Mouse (Mus musculus) heart, embryonic 11.5 days (tissue): ENCODE results near the gene Pip5k1c. TPM values are rescaled to one million over a fixed set of nuclear protein-coding genes. Genes with fewer than 3 reads are reported as not detected.

Experiments
- ATAC-seq: fragments of 200-750 bp; cut with Nextera tagmentation; replicated peaks from 2 replicates; pipeline ENCODE4 v1.8.0; 2017; ENCODE audit warnings: moderate library complexity; ENCODE audit not compliant: insufficient number of reproducible peaks, low FRiP score, low TSS enrichment
- H3K27ac ChIP-seq: fragments of 300-500 bp; sonication (generic); 2 replicates; pipeline ENCODE4 v1.5.1; 2014; ENCODE audit warnings: mild to moderate bottlenecking, low read depth, low read length
- H3K27me3 ChIP-seq: fragments of 300-500 bp; sonication (generic); 2 replicates; pipeline ENCODE4 v1.6.1; 2014; ENCODE audit warnings: mild to moderate bottlenecking, low read length, mixed read lengths; ENCODE audit not compliant: control insufficient read depth, insufficient read depth
- H3K36me3 ChIP-seq: fragments of 300-500 bp; sonication (generic); 2 replicates; pipeline ENCODE4 v1.6.1; 2014; ENCODE audit warnings: mild to moderate bottlenecking, low read length, moderate library complexity, mixed read lengths; ENCODE audit not compliant: control insufficient read depth, insufficient read depth
- H3K4me1 ChIP-seq: fragments of 300-500 bp; sonication (generic); 2 replicates; pipeline ENCODE4 v1.6.1; 2014; ENCODE audit warnings: low read length; ENCODE audit not compliant: control insufficient read depth, insufficient read depth
- H3K4me2 ChIP-seq: fragments of 300-500 bp; sonication (generic); 2 replicates; pipeline ENCODE4 v1.6.1; 2014; ENCODE audit warnings: mild to moderate bottlenecking, moderate library complexity
- H3K4me3 ChIP-seq: fragments of 300-500 bp; sonication (generic); 2 replicates; pipeline ENCODE4 v1.5.1; 2014; ENCODE audit warnings: low read depth, low read length
- H3K9ac ChIP-seq: fragments of 300-500 bp; sonication (generic); 2 replicates; pipeline ENCODE4 v1.6.1; 2014; ENCODE audit warnings: mild to moderate bottlenecking, low read depth, low read length, moderate library complexity
- H3K9me3 ChIP-seq: fragments of 300-500 bp; sonication (generic); replicated peaks from 2 replicates; pipeline ENCODE4 v1.6.1; 2016; ENCODE audit warnings: low read length; ENCODE audit not compliant: control insufficient read depth
- WGBS: fragments of 180-500 bp; shearing (Covaris S2); extraction: QIAGEN DNeasy Blood & Tissue Kit; methylation state at CpG from one replicate; pipeline ENCODE4 v1.1.7; 2014; ENCODE audit not compliant: insufficient replicate concordance; 5-methylcytosine and 5-hydroxymethylcytosine counted together
- polyA plus RNA-seq: library from polyadenylated mRNA; unstranded; fragments of >200 nt; fragmentation: Nextera tagmentation; extraction: Ambion mirVana; gene quantifications from 2 replicates; pipeline ENCODE4 v1.2.1, GENCODE M21; 2014

Pip5k1c gene
- polyA plus RNA-seq, 1 experiment from 2014 or later: 30.2 TPM

DNA sequence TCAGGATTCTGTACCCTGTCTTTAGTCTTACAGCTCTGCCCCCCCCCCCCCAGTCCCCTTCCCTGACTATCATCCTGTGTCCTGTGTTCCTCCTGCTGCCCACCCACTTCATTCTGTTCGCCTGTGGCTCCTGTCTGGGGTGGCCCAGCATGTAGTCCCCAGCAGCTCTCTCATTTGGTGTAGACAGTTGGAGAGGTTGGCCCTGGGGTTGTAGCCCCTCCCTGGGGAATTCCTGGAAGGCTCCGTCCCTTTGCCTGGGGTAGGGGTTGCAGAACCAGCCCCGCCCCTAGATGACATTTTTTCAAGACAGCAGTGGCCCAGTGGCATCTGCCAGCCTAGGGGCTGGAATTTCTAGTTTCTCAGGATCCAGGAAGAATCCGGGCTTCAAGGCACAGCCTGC is 65.4 kb downstream of the Pip5k1c start:
- ATAC-seq: no peak
- Histone ChIP-seq H3K36me3 (no peaks in the 10 kb centered on the region), H3K27ac (peak overlapping the region; percentile 47), H3K9me3 (no peaks in the 10 kb centered on the region), H3K4me1 (peaks cover 44% of the 10 kb centered on the region), H3K9ac (peak overlapping the region; percentile 85), H3K27me3 (no peaks in the 10 kb centered on the region), H3K4me2 (peak overlapping the region; percentile 90), H3K4me3 (peak overlapping the region; percentile 68)
- 21% methylated on average over 4 of the region's 4 CpGs for WGBS

DNA sequence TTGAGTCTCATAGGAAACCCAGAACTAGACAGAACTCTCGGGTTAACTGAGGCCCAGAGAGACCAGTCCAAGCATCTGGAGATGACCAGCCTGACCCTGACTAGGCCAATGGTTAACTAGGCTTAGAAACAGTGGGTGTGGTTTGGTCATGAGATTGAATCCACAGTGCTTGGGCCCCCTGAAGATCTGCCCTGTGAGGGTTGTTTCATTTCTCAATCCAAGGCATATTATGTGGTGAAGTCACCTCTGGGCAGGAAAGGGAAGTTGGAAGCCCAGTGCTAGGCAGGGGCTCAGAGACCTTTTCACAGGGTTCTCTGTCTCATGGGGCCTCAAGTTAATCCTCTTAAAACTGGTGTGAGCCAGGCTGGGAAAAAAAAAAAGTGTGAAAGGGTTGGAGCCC is 66.1 kb downstream of the Pip5k1c start:
- peak overlapping the region; percentile 47; the same call in 1 of the 2 replicates for H3K27ac ChIP-seq
- no peaks in the 10 kb centered on the region for H3K36me3 ChIP-seq
- H3K4me3 ChIP-seq: peak overlapping the region; percentile 68
- peaks cover 50% of the 10 kb centered on the region for H3K4me1 ChIP-seq
- no peaks in the 10 kb centered on the region for H3K9me3 ChIP-seq
- 56% methylated on average over 1 of the region's 1 CpGs for WGBS
- peak overlapping the region; percentile 85; the same call in 1 of the 2 replicates for H3K9ac ChIP-seq
- H3K27me3 ChIP-seq: no peaks in the 10 kb centered on the region
- no peak for ATAC-seq
- peak overlapping the region; percentile 90 for H3K4me2 ChIP-seq

- Histone ChIP-seq H3K27me3 (no peaks in the 10 kb centered on the region), H3K27ac (peak overlapping the region; percentile 35; the same call in 1 of the 2 replicates), H3K4me2 (peak overlapping the region; percentile 22), H3K9me3 (no peaks in the 10 kb centered on the region), H3K4me3 (no peak overlapping the region), H3K9ac (peak overlapping the region; percentile 39; the same call in 1 of the 2 replicates), H3K4me1 (peaks cover 67% of the 10 kb centered on the region), H3K36me3 (no peaks in the 10 kb centered on the region)
- WGBS: 62% methylated on average over 8 of the region's 8 CpGs
- no peak for ATAC-seq
These were observed 68.0 kb downstream of the Pip5k1c start for GRCm38 (mm10) chr10:81360721-81361120.

DNA sequence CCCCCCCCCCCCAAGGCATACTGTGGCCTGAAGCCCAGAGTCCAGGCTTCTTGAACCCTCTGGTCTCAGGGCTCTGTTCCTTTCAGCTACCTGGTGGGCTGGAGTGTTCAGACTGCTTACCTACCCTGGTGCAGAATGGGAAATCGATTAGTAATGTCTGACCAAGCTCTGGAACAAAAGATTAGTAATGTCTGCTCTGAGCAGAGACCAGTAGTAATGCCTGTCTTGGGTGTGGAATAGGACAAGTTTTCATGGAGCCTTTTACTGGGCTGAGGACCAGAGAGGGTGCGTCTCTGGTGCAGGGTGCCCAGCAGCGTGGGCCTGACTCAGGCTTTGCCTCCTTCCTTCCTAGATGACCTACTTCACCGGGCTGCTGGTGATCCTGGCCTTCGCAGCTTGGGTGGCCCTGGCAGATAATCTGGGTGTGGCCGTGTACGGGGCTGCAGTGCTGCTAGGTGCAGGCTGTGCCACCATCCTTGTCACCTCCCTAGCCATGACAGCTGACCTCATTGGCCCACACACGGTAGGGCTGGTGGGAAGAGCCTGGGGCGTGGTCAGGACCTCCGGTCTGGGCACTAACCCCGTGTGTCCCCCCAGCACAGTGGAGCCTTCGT is 69.7 kb downstream of the Pip5k1c start:
- Histone ChIP-seq H3K4me1 (peaks cover 71% of the 10 kb centered on the region), H3K4me2 (peak overlapping the region; percentile 69), H3K36me3 (peaks cover 6% of the 10 kb centered on the region), H3K27me3 (no peaks in the 10 kb centered on the region), H3K9ac (peak overlapping the region; percentile 60), H3K4me3 (peak overlapping the region; percentile 33), H3K27ac (peak overlapping the region; percentile 95), H3K9me3 (no peaks in the 10 kb centered on the region)
- 45% methylated on average over 12 of the region's 12 CpGs for WGBS
- ATAC-seq: peak; percentile 39; the same call in 1 of the 2 replicates

- ATAC-seq: peak; percentile 56
- H3K27ac ChIP-seq: peak overlapping the region; percentile 95
- H3K9ac ChIP-seq: peak overlapping the region; percentile 60
These were observed 70.9 kb downstream of the Pip5k1c start for GRCm38 (mm10) chr10:81363436-81364346.

DNA sequence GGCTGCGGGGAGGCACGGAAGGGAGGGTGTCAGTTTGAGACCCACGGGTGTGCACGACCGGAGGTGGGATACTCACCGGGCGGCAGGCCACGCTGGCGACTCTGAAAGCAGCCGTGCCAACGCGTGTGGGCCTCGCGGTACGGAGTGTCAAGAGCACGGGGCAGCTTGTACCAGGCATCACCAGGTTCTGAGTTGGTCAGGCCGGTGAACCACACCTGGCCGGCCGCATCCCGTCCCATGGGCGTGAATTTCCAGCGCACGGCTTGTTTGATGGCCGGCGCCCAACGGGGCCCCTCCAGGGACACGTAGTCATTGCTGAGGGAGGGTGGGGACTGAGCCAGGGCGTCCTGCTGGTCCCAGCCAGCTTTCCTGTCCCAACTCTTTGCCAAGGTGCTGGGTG is 71.9 kb downstream of the Pip5k1c start:
- Histone ChIP-seq H3K27me3 (no peaks in the 10 kb centered on the region), H3K36me3 (peaks cover 28% of the 10 kb centered on the region), H3K9ac (peak overlapping the region; percentile 56), H3K4me2 (peak overlapping the region; percentile 69), H3K9me3 (no peaks in the 10 kb centered on the region), H3K4me3 (peak overlapping the region; percentile 33), H3K27ac (no peak overlapping the region), H3K4me1 (peaks cover 57% of the 10 kb centered on the region)
- 0 out of 2 replicates have a peak, but pooled peaks have one; percentile 2 for ATAC-seq
- WGBS: 10% methylated on average over 28 of the region's 28 CpGs

More at GRCm38 (mm10) chr10:81363436-81364346, 70.9 kb downstream of the Pip5k1c start:
- WGBS: 4% methylated on average over 41 of the region's 54 CpGs
- Histone ChIP-seq H3K4me2 (peak overlapping the region; percentile 69), H3K27me3 (no peaks in the 10 kb centered on the region), H3K9me3 (no peaks in the 10 kb centered on the region), H3K4me1 (peaks cover 64% of the 10 kb centered on the region), H3K36me3 (peaks cover 19% of the 10 kb centered on the region), H3K4me3 (peak overlapping the region; percentile 33)

- H3K9me3 ChIP-seq: no peaks in the 10 kb centered on the region
- no peak overlapping the region for H3K27ac ChIP-seq
- peaks cover 32% of the 10 kb centered on the region for H3K36me3 ChIP-seq
- H3K4me3 ChIP-seq: no peak overlapping the region
- H3K27me3 ChIP-seq: no peaks in the 10 kb centered on the region
- 0 out of 2 replicates have a peak overlapping the region, but pooled peaks have one; percentile 28 for H3K9ac ChIP-seq
- H3K4me1 ChIP-seq: peaks cover 57% of the 10 kb centered on the region
- ATAC-seq: no peak
- peak overlapping the region; percentile 69 for H3K4me2 ChIP-seq
- whole genome bisulfite sequencing: 40% methylated on average over 4 of the region's 4 CpGs
These were observed 72.3 kb downstream of the Pip5k1c start for GRCm38 (mm10) chr10:81365073-81365472.

- Histone ChIP-seq H3K4me2 (peak within 1 kb of the TSS; percentile 69), H3K36me3 (peaks cover 40% of the 10 kb centered on the region), H3K27ac (peak within 1 kb of the TSS; percentile 25), H3K4me3 (peak within 1 kb of the TSS; percentile 33), H3K4me1 (peaks cover 52% of the 10 kb centered on the region), H3K27me3 (no peaks in the 10 kb centered on the region), H3K9me3 (no peaks in the 10 kb centered on the region), H3K9ac (peak within 1 kb of the TSS; percentile 56)
- 29% methylated on average over 12 of the region's 12 CpGs for WGBS
- ATAC-seq: no peak
These were observed 73.1 kb downstream of the Pip5k1c start, which contains the start of gene 4930404N11Rik for GRCm38 (mm10) chr10:81365672-81366476. 4930404N11Rik (minus strand) TSS chr10:81365816.
